Mouse (Mus musculus) cortical plate, adult 2 months (tissue): ENCODE results near the gene Zyg11b. TPM values are rescaled to one million over a fixed set of nuclear protein-coding genes. Genes with fewer than 3 reads are reported as not detected.

Experiments
- H3K27ac ChIP-seq: fragments of 200-500 bp; 2 replicates; pipeline ENCODE4 v1.5.1; 2012; ENCODE audit warnings: low read length, control low read depth, inconsistent platforms; ENCODE audit not compliant: insufficient read depth
- H3K4me1 ChIP-seq: fragments of 200-500 bp; 2 replicates; pipeline ENCODE4 v1.6.1; 2011; ENCODE audit warnings: low read length; ENCODE audit not compliant: control insufficient read depth, insufficient read depth
- H3K4me3 ChIP-seq: fragments of 200-500 bp; 2 replicates; pipeline ENCODE4 v1.5.1; 2011; ENCODE audit warnings: mild to moderate bottlenecking, low read length, control low read depth; ENCODE audit not compliant: insufficient read depth
- CTCF ChIP-seq: fragments of 200-500 bp; IDR thresholded peaks from 2 replicates; pipeline ENCODE4 v1.5.1; 2011; ENCODE audit warnings: mild to moderate bottlenecking, control low read depth, low read length; ENCODE audit not compliant: insufficient read depth; ENCODE audit errors: extremely low read depth
- POLR2A ChIP-seq: fragments of 200-500 bp; IDR thresholded peaks from 2 replicates; pipeline ENCODE4 v1.6.1; 2011; ENCODE audit warnings: mild to moderate bottlenecking, low read length, control low read depth; ENCODE audit not compliant: insufficient read depth; ENCODE audit errors: extremely low read depth
- polyA plus RNA-seq: library from polyadenylated mRNA; depleted of rRNA; stranded (reverse); fragments of >200 nt; gene quantifications from 2 replicates; pipeline ENCODE4 v1.2.3, GENCODE M21; 2012; rRNA removed

Gene Zyg11b
- polyA plus RNA-seq, 1 experiment, result 47.2 TPM

DNA sequence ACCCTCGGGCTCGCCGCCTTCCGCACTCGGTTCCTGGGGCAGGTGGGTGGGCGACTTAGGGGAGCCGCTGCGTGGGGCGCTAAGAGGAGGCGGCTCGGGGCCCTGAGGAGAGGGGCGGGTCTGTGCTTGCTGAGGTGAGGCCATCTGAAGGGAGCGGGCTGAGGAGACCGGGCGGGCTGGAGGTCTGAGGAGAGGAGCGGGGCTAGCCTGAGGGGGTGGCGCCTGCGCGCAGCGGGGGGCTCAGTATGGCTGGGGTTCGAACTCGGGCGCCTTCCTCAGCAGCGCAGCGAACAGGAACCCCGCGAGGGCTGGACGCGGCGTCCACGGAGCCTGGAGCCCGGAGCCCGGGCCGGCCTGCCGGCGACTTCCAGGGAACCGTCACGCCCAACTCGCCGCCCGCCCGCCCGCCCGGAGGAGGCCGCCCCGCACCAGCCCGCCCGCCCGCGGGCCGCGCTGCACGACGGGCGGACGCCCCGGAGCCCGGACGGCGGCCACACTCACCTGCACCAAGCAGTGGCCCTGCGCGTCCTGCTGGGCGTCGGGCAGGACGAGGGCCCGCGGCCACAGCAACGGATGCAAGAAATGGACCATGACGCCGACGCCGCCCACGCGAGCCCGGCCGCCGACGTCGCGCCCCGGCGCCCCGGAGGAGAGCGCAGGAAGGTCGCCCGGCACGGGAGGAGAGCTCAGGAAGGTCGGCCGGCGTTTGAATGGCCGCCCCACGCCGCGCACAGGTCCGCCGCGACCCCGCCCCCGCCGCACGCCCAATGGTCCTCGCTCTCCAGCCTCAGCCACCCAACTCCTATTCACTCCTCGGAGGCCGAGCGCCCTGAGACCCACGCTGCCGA is 83.3 kb downstream of the Zyg11b start, which contains the start of gene Zyg11a:
Gene Zyg11a (minus strand): TSS at position 717 of the 848 bp plus-strand sequence.
- no peaks in the 10 kb centered on the region for H3K4me1 ChIP-seq
- H3K4me3 ChIP-seq, result no peak within 1 kb of the TSS
- no peak within 1 kb of the TSS for H3K27ac ChIP-seq
- no peak for TF ChIP-seq POLR2A
- no peak for TF ChIP-seq CTCF

DNA sequence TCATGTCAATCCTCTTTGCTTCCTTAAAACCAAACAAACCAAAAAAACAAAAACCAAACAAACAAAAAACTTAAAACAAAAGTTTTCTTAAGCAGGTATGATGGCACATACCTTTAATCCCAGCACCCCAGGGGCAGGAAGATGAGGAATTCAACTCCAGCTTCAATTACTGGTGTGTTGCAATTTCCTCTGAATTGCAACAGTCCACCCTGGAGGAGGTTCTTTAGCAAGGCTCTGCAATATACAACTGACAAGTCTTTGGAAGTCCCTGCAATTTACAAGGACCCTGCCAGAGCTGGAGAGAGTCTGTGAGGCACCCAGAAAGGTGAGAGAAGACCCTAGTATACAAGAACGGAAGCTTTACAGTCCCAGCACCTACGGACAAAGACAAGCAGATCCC is 87.9 kb downstream of the Zyg11b start:
- Histone ChIP-seq H3K27ac (no peak overlapping the region), H3K4me1 (no peaks in the 10 kb centered on the region), H3K4me3 (no peak overlapping the region)
- TF ChIP-seq POLR2A (no peak), CTCF (no peak)

DNA sequence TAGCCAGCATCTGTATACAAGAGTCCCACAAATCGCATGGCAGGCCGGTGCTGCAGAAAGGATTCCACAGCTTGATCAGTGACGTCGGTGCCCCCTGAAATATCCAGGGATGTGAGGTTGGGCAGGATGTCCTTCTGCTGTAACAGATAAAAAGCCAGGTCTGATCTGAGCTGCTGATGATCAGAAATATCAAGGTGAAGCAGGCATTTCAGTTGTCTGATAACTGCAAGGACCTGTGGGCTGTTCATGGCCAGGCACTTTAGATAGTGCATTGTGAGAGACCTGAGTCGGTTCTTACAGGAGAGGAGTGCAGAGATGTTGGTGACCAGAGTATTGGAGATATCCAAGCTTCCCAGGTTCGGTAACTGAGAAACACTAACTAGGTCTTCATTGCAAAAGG is 96.3 kb downstream of the Zyg11b start:
- Histone ChIP-seq H3K27ac (no peak overlapping the region), H3K4me1 (no peaks in the 10 kb centered on the region), H3K4me3 (no peak overlapping the region)
- TF ChIP-seq CTCF (no peak), POLR2A (no peak)

DNA sequence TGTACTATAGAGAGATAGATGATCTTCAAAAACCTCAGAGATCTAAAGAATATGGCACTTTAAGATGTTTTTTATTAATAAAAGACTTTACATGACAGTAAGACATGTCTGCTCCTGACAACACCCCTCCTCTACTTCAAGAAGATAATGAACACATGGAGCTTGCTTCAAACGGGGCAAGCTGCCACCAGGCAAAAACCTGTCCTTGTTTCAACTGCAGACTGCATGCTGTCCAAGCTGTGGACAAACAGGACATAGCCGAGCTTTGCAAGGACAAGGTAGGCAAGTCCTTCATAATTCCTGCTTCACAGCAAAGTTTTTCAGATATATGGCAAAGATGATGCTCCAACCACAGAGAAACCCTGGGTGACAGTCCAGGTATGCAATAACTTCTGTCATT is 101.7 kb downstream of the Zyg11b start:
- H3K4me3 ChIP-seq, result no peak overlapping the region
- no peaks in the 10 kb centered on the region for H3K4me1 ChIP-seq
- H3K27ac ChIP-seq, result no peak overlapping the region
- no peak for TF ChIP-seq CTCF
- TF ChIP-seq POLR2A, result no peak

DNA sequence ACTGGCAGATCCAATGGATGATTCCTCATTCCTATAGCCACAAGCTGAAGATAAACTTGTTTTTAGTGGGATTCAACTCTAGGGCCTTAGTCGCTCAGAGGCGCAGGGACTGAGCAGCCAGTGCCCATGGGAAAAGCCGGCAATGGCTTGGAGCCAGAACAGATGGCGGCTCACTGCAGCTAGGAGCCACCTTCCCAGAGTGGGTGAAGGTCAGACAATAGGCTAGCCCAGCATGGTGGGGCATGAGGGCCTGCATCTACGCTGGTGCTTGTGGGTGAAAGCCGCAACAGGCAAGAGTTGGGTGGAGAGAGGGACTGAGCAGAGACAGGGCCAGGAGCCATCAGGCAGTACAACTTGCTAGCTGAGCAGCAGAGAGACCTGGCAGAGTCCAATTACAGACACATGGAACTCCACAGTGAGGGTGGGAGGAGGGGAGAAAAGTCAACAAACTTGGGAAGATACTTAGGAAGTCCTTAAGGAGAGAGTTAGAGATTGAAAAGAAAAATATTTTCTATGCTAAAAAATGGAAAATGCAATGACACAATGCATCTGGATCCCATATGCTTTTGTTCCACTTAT is 104.5 kb downstream of the Zyg11b start:
- no peak overlapping the region for H3K27ac ChIP-seq
- no peak overlapping the region for H3K4me3 ChIP-seq
- TF ChIP-seq POLR2A (no peak), CTCF (no peak)
- no peaks in the 10 kb centered on the region for H3K4me1 ChIP-seq

DNA sequence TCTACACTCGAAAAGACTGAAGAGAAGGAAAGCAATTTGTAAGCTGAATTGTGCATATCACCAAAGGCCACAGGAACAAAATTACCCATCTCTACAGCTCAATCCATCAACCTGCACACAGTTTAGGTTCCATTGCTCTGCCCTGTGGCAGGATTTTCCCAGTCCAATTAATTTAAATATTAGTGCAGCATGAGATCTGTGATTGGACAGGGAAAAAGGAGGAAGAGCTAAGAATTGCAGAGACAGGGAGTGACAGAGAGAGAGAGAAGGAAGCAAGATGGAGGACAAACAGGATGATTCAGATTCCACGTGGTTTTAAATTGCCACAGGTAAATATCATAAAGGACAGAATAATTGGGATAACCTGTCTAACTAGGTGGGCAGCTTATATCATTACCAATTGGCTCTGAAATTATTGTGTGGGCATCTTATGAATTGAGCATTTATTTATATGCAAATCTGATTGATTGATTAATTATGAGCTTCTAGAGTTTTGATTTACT is 108.0 kb downstream of the Zyg11b start:
- TF ChIP-seq CTCF (no peak), POLR2A (no peak)
- no peak overlapping the region for H3K27ac ChIP-seq

DNA sequence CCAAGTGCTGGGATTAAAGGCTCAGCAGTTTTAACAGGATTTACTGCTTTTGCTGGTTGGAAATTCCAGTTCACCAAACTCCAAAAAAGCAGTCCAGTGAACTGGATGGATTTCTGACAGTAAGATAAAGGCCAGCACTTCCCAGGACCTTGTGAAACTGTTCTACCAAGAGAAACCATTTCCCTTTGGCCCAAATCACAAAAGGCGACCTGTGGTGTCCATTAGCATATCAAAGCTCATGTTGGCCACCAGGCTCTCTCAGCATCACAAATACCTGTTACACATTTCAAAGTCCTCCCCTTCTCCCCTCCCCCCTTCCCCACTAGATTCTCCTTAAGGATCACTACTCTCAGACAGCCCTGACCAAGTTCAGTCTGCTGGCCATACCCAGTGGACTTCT is 118.6 kb downstream of the Zyg11b start:
- Histone ChIP-seq H3K4me3 (no peak overlapping the region), H3K27ac (no peak overlapping the region), H3K4me1 (no peaks in the 10 kb centered on the region)
- TF ChIP-seq POLR2A (no peak), CTCF (no peak)

More for the DNA sequence above, 108.0 kb downstream of the Zyg11b start:
- H3K4me1 ChIP-seq, result no peaks in the 10 kb centered on the region
- no peak overlapping the region for H3K4me3 ChIP-seq

Other genes starting within 250 kb of the Zyg11b start
- 12.3 and 12.4 TPM in 2 replicates for gene Podn, start 204.7 kb downstream of the Zyg11b start, polyA plus RNA-seq
- 213 and 228 TPM in 2 replicates for gene Scp2, start 156.1 kb downstream of the Zyg11b start, polyA plus RNA-seq
- 49.6 and 58.1 TPM in 2 replicates for gene Echdc2, start 135.7 kb downstream of the Zyg11b start, polyA plus RNA-seq
- gene Zyg11a, start 83.0 kb downstream of the Zyg11b start, polyA plus RNA-seq, result not detected in 2 replicates
- 17.5 and 20.7 TPM in 2 replicates for gene Coa7, start 27.0 kb upstream of the Zyg11b start, polyA plus RNA-seq
- 0.29 TPM in 1 of 2 replicates, not detected in the other for gene Shisal2a, start 82.3 kb upstream of the Zyg11b start, polyA plus RNA-seq
- 7.5 and 7.8 TPM in 2 replicates for gene Gpx7, start 105.9 kb upstream of the Zyg11b start, polyA plus RNA-seq
- gene Tut4, start 158.3 kb upstream of the Zyg11b start, polyA plus RNA-seq, result 62.3 and 65.6 TPM in 2 replicates